Mouse (Mus musculus) CD4-positive, CD25-positive, alpha-beta regulatory T cell, adult 2 months (primary cell): ENCODE results near the gene Gp1ba.

Source experiments
- DNase-seq: peaks from one replicate; pipeline ENCODE4 v3.0.0-alpha.2; 2012; ENCODE audit warnings: low read depth, low spot score

Gene Gp1ba

GRCm38 (mm10) chr11:70628431-70628830 is 10.5 kb upstream of the Gp1ba start:
- DNase-seq, result no peak

- DNase-seq, result peak; percentile 83
These were observed 9.4 kb upstream of the Gp1ba start for GRCm38 (mm10) chr11:70629557-70629956.

- no peak for DNase-seq
These were observed 8.8 kb upstream of the Gp1ba start for GRCm38 (mm10) chr11:70630129-70630528.

- no peak for DNase-seq
These were observed 3.3 kb upstream of the Gp1ba start for GRCm38 (mm10) chr11:70635601-70636000.

- DNase-seq, result no peak
These were observed 1.2 kb upstream of the Gp1ba start for GRCm38 (mm10) chr11:70637764-70638163.

GRCm38 (mm10) chr11:70638293-70638692 is 629 bp upstream of the Gp1ba start:
- no peak for DNase-seq

GRCm38 (mm10) chr11:70639976-70640375 is 1.1 kb downstream of the Gp1ba start:
- no peak for DNase-seq

- DNase-seq, result no peak
These were observed 2.3 kb downstream of the Gp1ba start for GRCm38 (mm10) chr11:70641241-70641640.

- DNase-seq, result no peak
These were observed 4.1 kb downstream of the Gp1ba start for GRCm38 (mm10) chr11:70643051-70643450.

- DNase-seq, result no peak
These were observed 5.7 kb downstream of the Gp1ba start for GRCm38 (mm10) chr11:70644564-70645103.

- no peak for DNase-seq
These were observed 6.7 kb downstream of the Gp1ba start for GRCm38 (mm10) chr11:70645461-70646258.

- no peak for DNase-seq
These were observed 7.3 kb downstream of the Gp1ba start for GRCm38 (mm10) chr11:70646259-70646555.

- peak; percentile 98 for DNase-seq
These were observed 8.0 kb downstream of the Gp1ba start, which contains the start of the genes Rnf167 and Slc25a11 for GRCm38 (mm10) chr11:70646691-70647650. Gene Rnf167, plus strand, starts transcription at chr11:70647235. Gene Slc25a11, minus strand, starts transcription at chr11:70647479.

- peak; percentile 57 for DNase-seq
These were observed 8.9 kb downstream of the Gp1ba start for GRCm38 (mm10) chr11:70647716-70648420.

GRCm38 (mm10) chr11:70648512-70648911 is 9.6 kb downstream of the Gp1ba start:
- peak; percentile 45 for DNase-seq

GRCm38 (mm10) chr11:70649185-70649734 is 10.3 kb downstream of the Gp1ba start:
- DNase-seq, result peak; percentile 23

- DNase-seq, result peak; percentile 86
These were observed 11.6 kb downstream of the Gp1ba start for GRCm38 (mm10) chr11:70650322-70651175.

GRCm38 (mm10) chr11:70651391-70651790 is 12.5 kb downstream of the Gp1ba start:
- peak; percentile 58 for DNase-seq

- peak; percentile 49 for DNase-seq
These were observed 13.3 kb downstream of the Gp1ba start for GRCm38 (mm10) chr11:70652029-70652883.
